Mouse (Mus musculus) ES-Bruce4 (cell line): ENCODE measurements around the gene Kcnd3.

Experiments used
- CTCF ChIP-seq: IDR thresholded peaks from one replicate; pipeline ENCODE4 v1.8.1; 2011; ENCODE audit warnings: low read depth, low read length
- POLR2A ChIP-seq: IDR thresholded peaks from one replicate; pipeline ENCODE4 v1.8.1; 2011; ENCODE audit warnings: low read length; ENCODE audit not compliant: insufficient read depth

DNA sequence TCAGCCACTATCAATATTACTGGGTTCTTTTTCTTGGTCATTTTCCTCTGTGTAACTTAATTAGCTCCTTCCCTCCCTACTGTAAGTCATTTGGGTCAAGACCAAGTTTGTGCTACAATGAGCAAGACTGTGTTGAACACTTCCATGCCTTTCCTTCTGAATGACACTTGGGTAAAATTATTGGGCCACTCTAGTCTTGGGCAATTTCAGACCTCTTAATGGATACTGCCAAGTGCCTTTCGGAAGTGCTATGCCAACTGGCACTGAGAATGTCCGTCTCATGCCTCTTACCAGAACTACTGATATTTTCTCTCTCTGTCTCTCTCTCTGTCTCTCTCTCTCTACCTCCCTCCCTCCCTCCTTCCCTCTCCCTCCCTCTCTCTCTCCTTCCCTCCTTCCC, 173.8 kb downstream of the Kcnd3 start:
- no peak for TF ChIP-seq POLR2A
- TF ChIP-seq CTCF: no peak
